Mouse (Mus musculus): ENCODE measurements at regions not wholly inside any gene's neighbourhood (a gene's known extent, or its start where the extent isn't known, plus 50 kb on each side); places are given as distances from the start of the nearest gene placed in this dataset.

- no peak overlapping the region for H3K27ac ChIP-seq (replicated peaks)
- H3K9me3 ChIP-seq = no peaks in the 10 kb centered on the region
- WGBS = 90% methylated on average over 8 of the region's 8 CpGs
- no peaks in the 10 kb centered on the region for H3K27me3 ChIP-seq
- H3K4me1 ChIP-seq = peaks cover 10% of the 10 kb centered on the region
- no peaks in the 10 kb centered on the region for H3K36me3 ChIP-seq
- H3K9ac ChIP-seq (replicated peaks) = no peak overlapping the region
- no peak overlapping the region for H3K4me2 ChIP-seq (replicated peaks)
- H3K4me3 ChIP-seq = no peak overlapping the region
- ATAC-seq (replicated peaks) = no peak
These were observed 112.5 kb upstream of the Irf2bp2 start for GRCm38 (mm10) chr8:126706247-126706646.

GRCm38 (mm10) chr8:126705391-126705790 lies 111.6 kb upstream of the Irf2bp2 start:
- H3K27ac ChIP-seq (replicated peaks) = no peak overlapping the region
- no peaks in the 10 kb centered on the region for H3K9me3 ChIP-seq
- no peak for ATAC-seq (replicated peaks)

GRCm38 (mm10) chr8:126704706-126705105 lies 110.9 kb upstream of the Irf2bp2 start:
- no peak for ATAC-seq (replicated peaks)
- Histone ChIP-seq H3K27ac (replicated peaks) (no peak overlapping the region), H3K9ac (replicated peaks) (no peak overlapping the region), H3K27me3 (no peaks in the 10 kb centered on the region), H3K4me1 (peaks cover 10% of the 10 kb centered on the region), H3K4me2 (replicated peaks) (no peak overlapping the region), H3K9me3 (no peaks in the 10 kb centered on the region), H3K4me3 (no peak overlapping the region), H3K36me3 (no peaks in the 10 kb centered on the region)
- 89% methylated on average over 8 of the region's 8 CpGs for WGBS

More at GRCm38 (mm10) chr8:126705391-126705790, 111.6 kb upstream of the Irf2bp2 start:
- Histone ChIP-seq H3K4me3 (no peak overlapping the region), H3K9ac (replicated peaks) (no peak overlapping the region), H3K36me3 (no peaks in the 10 kb centered on the region), H3K4me1 (peaks cover 10% of the 10 kb centered on the region), H3K4me2 (replicated peaks) (no peak overlapping the region), H3K27me3 (no peaks in the 10 kb centered on the region)
- WGBS = 93% methylated on average over 2 of the region's 2 CpGs

- Histone ChIP-seq H3K9ac (replicated peaks) (no peak overlapping the region), H3K36me3 (no peaks in the 10 kb centered on the region), H3K9me3 (no peaks in the 10 kb centered on the region), H3K27me3 (no peaks in the 10 kb centered on the region), H3K4me2 (replicated peaks) (no peak overlapping the region), H3K4me1 (peaks cover 16% of the 10 kb centered on the region), H3K4me3 (no peak overlapping the region), H3K27ac (replicated peaks) (no peak overlapping the region)
- WGBS = 91% methylated on average over 5 of the region's 5 CpGs
- no peak for ATAC-seq (replicated peaks)
These were observed 109.8 kb upstream of the Irf2bp2 start for GRCm38 (mm10) chr8:126703546-126703945.

- no peak overlapping the region for H3K4me2 ChIP-seq (replicated peaks)
- no peak overlapping the region for H3K9ac ChIP-seq (replicated peaks)
- H3K27me3 ChIP-seq = no peaks in the 10 kb centered on the region
- H3K27ac ChIP-seq (replicated peaks) = no peak overlapping the region
- no peak for ATAC-seq (replicated peaks)
- no peaks in the 10 kb centered on the region for H3K9me3 ChIP-seq
- H3K4me1 ChIP-seq = peaks cover 12% of the 10 kb centered on the region
- WGBS = 80% methylated on average over 6 of the region's 6 CpGs
- H3K36me3 ChIP-seq = no peaks in the 10 kb centered on the region
- H3K4me3 ChIP-seq = no peak overlapping the region
These were observed 108.5 kb upstream of the Irf2bp2 start for GRCm38 (mm10) chr8:126702294-126702693.

GRCm38 (mm10) chr8:126699389-126699775 lies 105.6 kb upstream of the Irf2bp2 start:
- ATAC-seq (replicated peaks) = no peak
- H3K4me2 ChIP-seq (replicated peaks) = no peak overlapping the region
- H3K9ac ChIP-seq (replicated peaks) = no peak overlapping the region
- H3K9me3 ChIP-seq = no peaks in the 10 kb centered on the region
- peak overlapping the region; percentile 55; the same call in 1 of the 2 replicates for H3K27ac ChIP-seq (replicated peaks)
- H3K4me3 ChIP-seq = no peak overlapping the region
- H3K36me3 ChIP-seq = no peaks in the 10 kb centered on the region
- peaks cover 12% of the 10 kb centered on the region for H3K4me1 ChIP-seq
- no peaks in the 10 kb centered on the region for H3K27me3 ChIP-seq
- 6% methylated on average over 6 of the region's 6 CpGs for WGBS

GRCm38 (mm10) chr8:126698601-126699388 lies 105.0 kb upstream of the Irf2bp2 start:
- Histone ChIP-seq H3K27ac (replicated peaks) (peak overlapping the region; percentile 55), H3K36me3 (no peaks in the 10 kb centered on the region), H3K4me3 (no peak overlapping the region), H3K9ac (replicated peaks) (no peak overlapping the region), H3K4me1 (peaks cover 12% of the 10 kb centered on the region), H3K27me3 (no peaks in the 10 kb centered on the region), H3K4me2 (replicated peaks) (no peak overlapping the region), H3K9me3 (no peaks in the 10 kb centered on the region)
- 0 out of 2 replicates have a peak, but pooled peaks have one; percentile 48 for ATAC-seq (replicated peaks)
- 20% methylated on average over 7 of the region's 7 CpGs for WGBS

GRCm38 (mm10) chr8:126696346-126697010 lies 102.7 kb upstream of the Irf2bp2 start:
- Histone ChIP-seq H3K4me3 (no peak overlapping the region), H3K9ac (replicated peaks) (no peak overlapping the region), H3K9me3 (no peaks in the 10 kb centered on the region), H3K27me3 (no peaks in the 10 kb centered on the region), H3K4me2 (replicated peaks) (no peak overlapping the region), H3K4me1 (peaks cover 12% of the 10 kb centered on the region), H3K36me3 (no peaks in the 10 kb centered on the region), H3K27ac (replicated peaks) (no peak overlapping the region)
- no peak for ATAC-seq (replicated peaks)
- WGBS = 71% methylated on average over 7 of the region's 7 CpGs

- no peak overlapping the region for H3K4me2 ChIP-seq (replicated peaks)
- H3K9ac ChIP-seq (replicated peaks) = no peak overlapping the region
- WGBS = 78% methylated on average over 7 of the region's 7 CpGs
- no peak overlapping the region for H3K27ac ChIP-seq (replicated peaks)
- H3K36me3 ChIP-seq = no peaks in the 10 kb centered on the region
- ATAC-seq (replicated peaks) = no peak
- H3K27me3 ChIP-seq = no peaks in the 10 kb centered on the region
- peaks cover 9% of the 10 kb centered on the region for H3K4me1 ChIP-seq
- no peaks in the 10 kb centered on the region for H3K9me3 ChIP-seq
- H3K4me3 ChIP-seq = no peak overlapping the region
These were observed 100.6 kb upstream of the Irf2bp2 start for GRCm38 (mm10) chr8:126694370-126694769.

GRCm38 (mm10) chr8:126693642-126694041 lies 99.9 kb upstream of the Irf2bp2 start:
- Histone ChIP-seq H3K36me3 (no peaks in the 10 kb centered on the region), H3K27me3 (no peaks in the 10 kb centered on the region), H3K9me3 (no peaks in the 10 kb centered on the region), H3K4me1 (peaks cover 2% of the 10 kb centered on the region), H3K4me2 (replicated peaks) (no peak overlapping the region), H3K27ac (replicated peaks) (no peak overlapping the region), H3K4me3 (no peak overlapping the region), H3K9ac (replicated peaks) (no peak overlapping the region)
- ATAC-seq (replicated peaks) = no peak
- WGBS = 67% methylated on average over 1 of the region's 1 CpGs

- WGBS = 48% methylated on average over 3 of the region's 3 CpGs
- Histone ChIP-seq H3K27me3 (no peaks in the 10 kb centered on the region), H3K36me3 (no peaks in the 10 kb centered on the region), H3K4me3 (no peak overlapping the region), H3K9me3 (no peaks in the 10 kb centered on the region), H3K27ac (replicated peaks) (no peak overlapping the region), H3K4me2 (replicated peaks) (no peak overlapping the region), H3K9ac (replicated peaks) (no peak overlapping the region), H3K4me1 (no peaks in the 10 kb centered on the region)
- no peak for ATAC-seq (replicated peaks)
These were observed 98.9 kb upstream of the Irf2bp2 start for GRCm38 (mm10) chr8:126692711-126693110.

GRCm38 (mm10) chr8:126692263-126692662 lies 98.5 kb upstream of the Irf2bp2 start:
- no peaks in the 10 kb centered on the region for H3K27me3 ChIP-seq
- H3K4me1 ChIP-seq = no peaks in the 10 kb centered on the region
- no peak overlapping the region for H3K9ac ChIP-seq (replicated peaks)
- no peaks in the 10 kb centered on the region for H3K9me3 ChIP-seq
- H3K4me3 ChIP-seq = no peak overlapping the region
- 51% methylated on average over 3 of the region's 3 CpGs for WGBS
- no peaks in the 10 kb centered on the region for H3K36me3 ChIP-seq
- no peak overlapping the region for H3K27ac ChIP-seq (replicated peaks)
- H3K4me2 ChIP-seq (replicated peaks) = no peak overlapping the region
- no peak for ATAC-seq (replicated peaks)

All from forebrain, embryonic 15.5 days (tissue).